Mouse (Mus musculus) kidney, adult 2 months (tissue): ENCODE measurements around the gene Copg2. TPM values are rescaled to one million over a fixed set of nuclear protein-coding genes. Genes with fewer than 3 reads are reported as not detected.

ENCODE experiments used
- DNase-seq: peaks from one replicate; pipeline ENCODE4 v3.0.0; 2021
- H3K27ac ChIP-seq: fragments of 200-500 bp; 2 replicates; pipeline ENCODE4 v1.5.1; 2012; ENCODE audit warnings: low read depth, low read length, control low read depth, inconsistent platforms; ENCODE audit not compliant: insufficient read depth
- H3K27me3 ChIP-seq: fragments of 200-500 bp; replicated peaks from 2 replicates; pipeline ENCODE4 v1.6.1; 2012; ENCODE audit warnings: mild to moderate bottlenecking, moderate library complexity, low read length, inconsistent platforms; ENCODE audit not compliant: control insufficient read depth, insufficient read depth
- H3K36me3 ChIP-seq: fragments of 200-500 bp; 2 replicates; pipeline ENCODE4 v1.6.1; 2012; ENCODE audit warnings: mild to moderate bottlenecking, moderate library complexity, low read length, inconsistent platforms; ENCODE audit not compliant: control insufficient read depth, insufficient read depth
- H3K4me1 ChIP-seq: fragments of 200-500 bp; 2 replicates; pipeline ENCODE4 v1.6.1; 2011; ENCODE audit warnings: low read length; ENCODE audit not compliant: control insufficient read depth, insufficient read depth
- H3K4me3 ChIP-seq: fragments of 200-500 bp; 2 replicates; pipeline ENCODE4 v1.5.1; 2011; ENCODE audit warnings: mild to moderate bottlenecking, low read depth, low read length, control low read depth; ENCODE audit not compliant: insufficient read depth
- CTCF ChIP-seq: fragments of 200-500 bp; conservative IDR thresholded peaks from 2 replicates; pipeline ENCODE4 v1.5.1; 2011; ENCODE audit warnings: low read depth, mild to moderate bottlenecking, control low read depth, low read length, moderate library complexity, mixed read lengths; ENCODE audit not compliant: insufficient read depth, insufficient read length
- POLR2A ChIP-seq: fragments of 200-500 bp; IDR thresholded peaks from one replicate; pipeline ENCODE4 v1.6.1; 2011; ENCODE audit warnings: low read depth, low read length, control low read depth
- WGBS: fragments of 180-500 bp; shearing (Covaris S2); methylation state at CpG from one replicate; pipeline ENCODE4 v1.1.7; 2018; 5-methylcytosine and 5-hydroxymethylcytosine counted together
- polyA plus RNA-seq: library from polyadenylated mRNA; depleted of rRNA; stranded (reverse); fragments of >200 nt; gene quantifications from 2 replicates; pipeline ENCODE4 v1.2.3, GENCODE M21; 2012

Gene Copg2
- polyA plus RNA-seq, 1 experiment, result 13.0 TPM

DNA sequence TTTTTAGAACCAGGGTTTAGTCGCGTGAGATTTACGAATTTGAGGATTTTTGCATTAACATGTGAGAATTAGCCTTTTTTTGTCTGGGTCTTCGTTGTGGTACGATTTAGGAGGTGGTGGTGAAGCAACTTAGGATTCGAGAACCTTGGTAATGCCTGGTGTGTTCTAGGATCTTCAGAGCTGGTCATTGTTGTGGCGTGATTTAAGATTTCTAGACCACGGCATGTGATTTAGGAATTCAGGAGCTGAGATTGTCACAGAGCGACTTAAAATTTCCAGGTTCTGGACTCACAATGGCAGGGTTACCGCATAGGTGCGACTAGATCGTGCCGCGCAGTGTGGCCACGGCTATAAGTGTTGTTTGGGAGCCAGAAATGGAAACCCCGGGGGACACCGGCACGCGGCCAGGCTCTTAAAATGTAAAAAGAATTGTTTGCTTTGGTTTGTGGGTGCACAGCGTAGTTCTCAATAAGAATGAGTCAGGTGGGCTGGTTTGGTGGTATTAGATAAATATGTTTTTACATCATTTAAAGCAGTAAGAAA is 158.1 kb downstream of the Copg2 start:
- Histone ChIP-seq H3K36me3 (no peaks in the 10 kb centered on the region), H3K4me3 (peak overlapping the region; percentile 46; the same call in 1 of the 2 replicates), H3K27ac (no peak overlapping the region), H3K4me1 (no peaks in the 10 kb centered on the region), H3K27me3 (no peaks in the 10 kb centered on the region)
- TF ChIP-seq CTCF (no peak), POLR2A (no peak)
- 48% methylated on average over 20 of the region's 20 CpGs for WGBS
- DNase-seq, result no peak

DNA sequence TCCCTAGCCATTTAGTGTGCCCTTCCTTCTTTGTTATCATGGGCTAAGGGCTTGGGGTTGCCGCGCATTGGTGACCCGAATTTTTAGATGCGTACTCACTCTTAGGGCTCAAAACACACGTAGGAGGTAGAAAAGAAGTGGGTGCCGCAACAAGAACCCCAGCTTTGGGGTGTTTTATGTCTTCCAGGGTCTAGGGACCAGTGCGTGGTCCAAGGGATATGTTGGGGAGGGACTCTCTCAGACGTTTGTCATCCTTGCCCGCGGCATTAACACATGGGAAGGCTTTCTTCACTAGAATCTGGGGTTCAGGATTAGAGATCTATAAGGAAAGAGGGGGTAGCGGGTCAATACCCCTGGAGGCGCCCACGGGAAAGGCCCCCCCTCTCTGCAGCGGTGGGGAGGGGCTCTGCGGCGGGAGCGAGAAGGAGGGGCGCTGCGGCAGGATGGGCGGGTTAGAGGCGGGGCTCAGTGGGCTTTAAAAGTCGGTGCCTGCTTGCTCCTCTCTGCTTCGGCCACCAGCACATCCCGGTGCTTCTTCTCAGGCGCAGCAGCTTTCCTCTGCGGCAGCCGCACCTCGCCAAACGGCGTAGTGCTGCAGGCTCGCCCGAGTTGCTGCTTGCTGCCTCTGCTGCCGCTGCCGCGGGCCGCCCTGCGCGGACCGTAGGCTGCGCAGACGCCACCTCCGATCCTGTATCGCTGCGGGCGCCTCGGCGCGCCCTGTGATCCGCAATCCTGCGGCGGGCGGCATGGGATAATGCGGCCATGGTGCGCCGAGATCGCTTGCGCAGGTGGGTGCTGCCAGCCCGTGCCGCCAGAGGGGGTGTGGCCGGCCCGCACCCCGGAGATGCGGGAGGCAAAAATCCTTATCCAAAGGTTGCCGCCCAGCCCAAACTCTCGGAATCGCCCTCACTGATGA is 158.8 kb downstream of the Copg2 start:
- H3K27ac ChIP-seq, result no peak overlapping the region
- DNase-seq, result peak; percentile 62
- TF ChIP-seq POLR2A (peak; percentile 44), CTCF (no peak)
- no peaks in the 10 kb centered on the region for H3K36me3 ChIP-seq
- H3K4me1 ChIP-seq, result no peaks in the 10 kb centered on the region
- H3K27me3 ChIP-seq, result no peaks in the 10 kb centered on the region
- 57% methylated on average over 66 of the region's 66 CpGs for WGBS
- peak overlapping the region; percentile 46 for H3K4me3 ChIP-seq

DNA sequence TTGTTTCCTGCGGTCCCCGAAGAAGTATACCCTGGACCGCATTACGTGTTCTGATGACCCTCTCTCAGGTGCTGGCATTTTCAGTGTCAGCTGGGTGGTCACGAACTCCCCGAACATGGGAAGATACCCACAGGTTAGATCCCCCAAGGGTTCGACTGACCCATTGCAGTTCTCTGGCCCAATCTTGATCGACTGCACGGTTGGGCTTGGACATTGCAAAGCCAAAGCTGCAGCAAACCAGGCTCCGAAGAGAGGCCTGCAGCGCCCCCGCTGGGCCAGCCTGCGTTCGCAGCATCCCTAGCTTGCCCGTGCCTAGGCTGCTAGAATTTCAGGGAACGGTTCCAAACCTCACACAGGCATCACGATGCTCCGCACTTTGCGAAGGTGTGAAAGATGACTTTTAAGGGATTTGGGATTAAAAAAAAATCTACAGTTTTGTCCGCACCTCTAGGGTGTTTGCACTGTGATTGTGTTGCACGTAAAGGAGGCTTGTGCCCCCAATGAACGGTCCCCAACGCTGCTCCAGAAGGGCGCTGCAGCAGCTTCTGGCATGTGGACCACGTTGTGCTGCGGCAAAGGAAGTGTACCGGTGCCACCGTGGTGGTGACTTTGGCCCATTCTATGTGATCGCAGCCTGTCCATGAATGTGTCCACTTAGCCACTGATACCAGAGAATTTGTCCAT is 159.6 kb downstream of the Copg2 start:
- Histone ChIP-seq H3K27me3 (no peaks in the 10 kb centered on the region), H3K36me3 (no peaks in the 10 kb centered on the region), H3K4me3 (peak overlapping the region; percentile 46; the same call in 1 of the 2 replicates), H3K27ac (no peak overlapping the region), H3K4me1 (no peaks in the 10 kb centered on the region)
- DNase-seq, result peak; percentile 66
- TF ChIP-seq CTCF (peak; percentile 56), POLR2A (no peak)
- 53% methylated on average over 29 of the region's 29 CpGs for WGBS

DNA sequence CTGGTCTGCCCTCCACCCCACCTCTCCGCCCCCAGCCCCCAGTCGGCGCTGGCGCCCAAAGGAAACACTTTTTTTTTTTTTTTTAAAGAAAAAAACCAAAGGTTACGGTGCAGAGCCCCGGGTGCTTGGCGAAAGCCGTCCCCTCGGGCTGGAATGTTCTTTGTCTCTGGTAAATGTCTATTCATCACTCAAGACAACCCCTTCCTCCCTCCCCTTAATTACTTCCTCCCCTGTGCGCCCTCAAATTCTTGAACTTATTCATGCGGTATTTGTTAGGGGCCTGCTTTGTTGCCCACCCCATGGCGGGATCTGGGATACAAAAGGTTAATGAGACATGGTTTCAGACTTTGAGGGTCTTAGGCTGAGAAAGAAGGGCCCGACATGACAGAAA is 160.2 kb downstream of the Copg2 start:
- Histone ChIP-seq H3K27me3 (no peaks in the 10 kb centered on the region), H3K4me1 (no peaks in the 10 kb centered on the region), H3K36me3 (no peaks in the 10 kb centered on the region), H3K27ac (no peak overlapping the region), H3K4me3 (no peak overlapping the region)
- DNase-seq, result peak; percentile 19
- WGBS, result 48% methylated on average over 13 of the region's 13 CpGs
- no peak for TF ChIP-seq CTCF
- TF ChIP-seq POLR2A, result no peak

DNA sequence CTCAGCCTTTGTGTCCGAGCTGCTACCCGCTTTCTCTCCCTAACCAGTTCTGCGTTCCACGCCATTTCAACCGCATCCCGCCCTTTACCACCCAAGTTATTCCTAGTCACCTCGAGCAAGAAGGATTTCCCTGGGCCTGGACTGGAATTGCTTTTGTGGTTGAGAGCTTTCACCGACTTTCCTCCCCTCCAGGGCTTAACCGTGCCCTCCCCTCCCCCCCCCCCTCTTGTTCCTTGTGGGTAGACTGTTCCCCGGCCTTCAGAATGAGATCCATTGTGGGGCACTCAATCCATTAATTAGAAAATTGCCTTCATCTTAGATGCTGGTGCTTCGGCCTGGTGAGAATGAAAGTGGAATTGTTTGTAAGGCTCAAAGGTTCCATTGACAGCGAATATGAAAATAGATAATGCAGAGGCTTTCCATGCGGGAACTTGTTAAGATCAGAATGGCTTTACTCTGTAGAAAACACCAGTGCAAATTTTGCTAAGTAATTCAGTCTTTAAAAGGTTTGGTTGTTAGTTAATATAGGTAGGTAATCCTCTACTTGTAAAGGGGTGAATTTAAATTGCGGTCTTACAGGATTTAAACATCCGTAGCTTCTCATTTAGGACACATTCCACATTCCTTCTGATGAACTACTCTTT is 160.7 kb downstream of the Copg2 start:
- TF ChIP-seq CTCF, result no peak
- Histone ChIP-seq H3K27me3 (no peaks in the 10 kb centered on the region), H3K4me1 (no peaks in the 10 kb centered on the region), H3K27ac (no peak overlapping the region), H3K36me3 (no peaks in the 10 kb centered on the region), H3K4me3 (peak overlapping the region; percentile 2; the same call in 1 of the 2 replicates)
- no peak for DNase-seq
- WGBS, result 54% methylated on average over 15 of the region's 15 CpGs

DNA sequence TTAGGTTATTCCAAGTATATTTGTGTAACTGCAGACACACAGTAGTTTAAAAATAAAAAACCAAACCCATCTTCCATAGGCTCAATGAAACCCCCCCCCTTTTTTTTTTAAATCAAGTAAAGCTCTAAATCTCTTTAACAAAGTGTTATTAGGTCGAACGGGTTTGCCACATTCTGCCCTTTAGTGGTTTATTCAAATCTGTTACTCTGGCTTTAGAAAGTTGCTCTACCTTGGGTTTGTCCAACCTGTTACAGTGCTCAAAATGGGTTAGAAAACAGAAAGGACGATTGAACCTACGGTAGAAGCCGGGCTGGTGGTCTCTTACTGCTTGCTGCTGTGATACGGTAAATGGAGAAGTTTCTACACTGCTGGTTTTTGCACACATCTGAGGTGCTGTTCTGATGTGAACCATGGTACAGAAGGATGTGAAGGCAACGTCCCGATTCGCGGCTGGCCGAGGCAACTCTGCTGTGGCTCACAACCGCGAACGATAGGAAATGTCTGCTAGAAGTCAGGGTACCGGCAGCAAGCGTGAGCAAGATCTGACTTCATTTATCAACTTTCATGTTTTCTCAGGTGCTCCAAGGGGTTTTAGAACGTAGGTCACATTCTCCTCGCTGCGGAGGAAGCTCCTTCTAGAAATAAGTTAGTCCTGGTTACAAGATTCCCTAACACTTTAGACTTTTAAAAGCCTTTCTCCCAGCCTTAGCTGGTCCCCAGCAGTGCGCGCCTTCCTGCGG is 161.4 kb downstream of the Copg2 start:
- no peaks in the 10 kb centered on the region for H3K4me1 ChIP-seq
- peak overlapping the region; percentile 2; the same call in 1 of the 2 replicates for H3K4me3 ChIP-seq
- no peak for TF ChIP-seq POLR2A
- no peaks in the 10 kb centered on the region for H3K36me3 ChIP-seq
- no peak for DNase-seq
- WGBS, result 55% methylated on average over 22 of the region's 22 CpGs
- H3K27ac ChIP-seq, result no peak overlapping the region
- H3K27me3 ChIP-seq, result no peaks in the 10 kb centered on the region
